Mouse (Mus musculus): Measurements from ENCODE around the gene Sppl2a. TPM values are rescaled to one million over a fixed set of nuclear protein-coding genes. Genes with fewer than 3 reads are reported as not detected.
A peak's percentile ranks its signal among the peaks of the same experiment; 100 is the strongest.
"Not testable (repeated sequence)": the region's sequence is repeated elsewhere in the genome, so short reads cannot be mapped to it uniquely, and the experiment has no call there.

Sppl2a gene
- 10 to 100 TPM; 47.5 to 59.2 (median 53.3) TPM for total RNA-seq (2022)

DNA sequence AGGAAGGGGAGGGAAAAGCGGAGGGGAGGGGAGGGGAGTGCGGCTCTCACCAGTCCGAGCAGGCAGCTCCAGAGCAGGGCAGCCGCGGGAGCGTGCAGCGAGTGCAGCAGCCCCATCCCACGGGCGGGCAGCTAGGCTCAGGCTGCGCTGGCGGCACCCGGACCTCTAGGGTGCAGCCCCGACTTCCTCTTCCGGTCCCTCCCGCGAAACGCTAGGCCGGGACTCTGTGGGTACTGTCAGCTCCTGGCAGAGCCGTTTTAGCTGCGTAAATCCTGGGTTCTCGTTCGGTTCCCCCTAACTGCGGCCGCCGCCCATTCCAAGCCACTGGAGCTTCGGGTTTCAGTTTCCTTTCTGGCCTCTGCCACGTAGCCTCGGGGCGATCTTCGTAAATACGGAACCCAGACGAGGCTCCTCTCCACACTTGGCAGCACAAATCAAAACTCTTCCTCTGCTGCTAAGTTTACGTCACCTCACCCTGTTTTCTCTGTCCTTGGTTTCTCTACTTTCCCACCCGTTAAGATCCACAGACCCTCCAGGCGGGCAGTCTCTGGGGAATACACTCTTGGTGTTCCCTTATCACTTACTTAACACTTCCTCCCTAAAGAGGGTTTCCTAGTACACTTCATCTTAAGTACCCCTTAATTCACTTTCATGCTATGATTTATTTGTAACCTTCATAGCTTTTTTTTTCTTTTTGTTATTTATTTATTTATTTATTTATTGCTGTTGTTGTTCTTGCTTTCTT lies at the start of gene Sppl2a:
Sppl2a (minus strand) TSS at position 339 of the 745 bp plus-strand sequence.
- DNase-seq (ENCODE audit: low spot score) = peak; percentile 90

DNA sequence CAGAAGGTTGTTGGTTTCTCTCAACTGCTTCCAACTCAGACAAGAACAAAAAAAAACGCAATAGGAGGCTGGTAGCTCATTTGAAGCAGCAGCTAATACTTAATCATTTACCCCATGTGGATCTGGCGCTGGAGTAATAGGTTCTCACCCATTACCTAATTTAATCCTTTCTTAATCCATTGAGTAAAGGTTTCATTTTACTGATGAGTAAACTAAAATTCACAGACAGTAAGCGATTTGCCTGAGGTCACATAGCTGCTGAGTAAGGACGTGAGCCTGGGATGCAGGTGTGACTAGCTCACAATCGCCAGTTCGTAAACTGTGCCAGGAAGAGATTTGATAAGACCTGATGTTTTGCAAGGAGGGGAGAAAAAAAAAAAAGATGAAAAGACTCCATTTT lies 44.4 kb upstream of the Sppl2a start:
- DNase-seq (ENCODE audit: low spot score) = no peak

DNA sequence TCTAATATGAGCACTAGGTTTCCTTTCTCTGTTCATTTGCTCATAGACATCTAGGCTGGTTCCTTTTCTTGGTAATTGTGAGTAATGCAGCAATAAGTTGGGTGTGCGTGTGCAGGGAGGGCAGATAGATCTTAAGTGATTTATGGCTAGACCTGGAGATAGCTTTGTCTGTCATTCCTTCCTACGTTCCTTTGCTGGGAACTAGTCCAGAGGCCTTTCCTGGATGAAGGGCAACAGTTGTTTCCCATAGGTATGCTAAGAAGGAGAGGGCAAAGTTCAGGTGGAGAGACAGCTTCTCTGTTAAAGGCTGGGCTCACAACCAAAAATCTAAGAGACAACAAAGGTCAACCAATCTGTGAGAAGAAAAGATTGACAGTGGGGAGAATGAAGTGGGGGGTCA lies 28.7 kb upstream of the Sppl2a start:
- no peak for DNase-seq (ENCODE audit: low spot score)

DNA sequence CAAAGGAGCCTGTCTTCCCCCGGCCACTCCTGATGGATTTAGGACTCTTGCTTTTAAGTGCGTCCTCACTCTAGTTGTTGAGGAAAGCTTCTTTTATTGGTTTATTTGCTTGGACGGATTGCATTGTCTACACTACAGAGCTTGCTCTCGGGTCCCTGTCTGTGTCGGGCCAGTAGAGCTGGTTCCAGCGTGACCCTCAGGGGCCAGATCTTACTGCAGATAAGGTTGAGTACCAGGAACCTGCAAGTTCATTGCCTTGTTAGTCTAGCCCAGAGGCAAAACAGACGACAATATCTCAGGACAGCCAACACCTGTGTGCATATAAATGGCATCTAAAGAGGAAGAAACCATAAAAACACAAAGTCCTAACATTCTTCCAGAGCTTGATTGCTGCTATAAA lies 22.6 kb upstream of the Sppl2a start:
- no peak for DNase-seq (ENCODE audit: low spot score)

DNA sequence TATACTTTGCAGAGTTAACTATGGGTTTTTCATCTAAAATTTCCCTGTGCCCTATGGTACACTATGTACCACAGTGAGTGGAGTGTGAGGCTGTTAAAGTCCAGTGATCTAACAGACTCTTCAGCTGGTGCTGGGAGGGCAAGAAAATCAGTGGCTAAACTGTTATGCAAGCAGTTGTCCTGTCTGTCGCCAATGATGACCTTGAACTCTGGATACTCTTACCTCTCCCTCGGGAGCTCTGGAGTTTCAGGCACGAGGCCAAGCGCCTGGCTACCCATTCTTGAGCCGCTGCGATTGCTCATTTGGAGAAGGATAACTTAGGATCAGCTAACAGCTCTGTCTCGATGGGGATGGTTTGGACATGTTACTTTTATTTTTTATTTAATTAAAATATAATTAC lies 18.1 kb upstream of the Sppl2a start:
- DNase-seq (ENCODE audit: low spot score) = peak; percentile 48

DNA sequence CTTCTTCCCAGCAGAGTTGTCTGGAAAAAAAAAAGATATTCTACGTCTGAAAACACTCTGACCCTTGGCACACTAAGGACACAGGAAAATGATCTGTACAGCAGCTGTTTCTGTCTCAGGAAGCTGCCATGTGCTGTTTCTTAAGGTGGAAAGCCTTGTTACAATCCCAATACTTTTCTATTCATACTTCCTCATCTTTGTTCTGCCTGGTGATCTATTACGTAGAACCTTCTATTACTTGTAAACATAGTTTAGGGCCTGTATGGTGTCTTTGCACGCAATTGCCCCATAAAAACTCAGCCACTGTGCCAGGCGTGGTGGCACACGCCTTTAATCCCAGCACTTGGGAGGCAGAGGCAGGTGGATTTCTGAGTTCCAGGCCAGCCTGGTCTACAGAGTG lies 17.4 kb upstream of the Sppl2a start:
- DNase-seq (ENCODE audit: low spot score) = peak; percentile 15

DNA sequence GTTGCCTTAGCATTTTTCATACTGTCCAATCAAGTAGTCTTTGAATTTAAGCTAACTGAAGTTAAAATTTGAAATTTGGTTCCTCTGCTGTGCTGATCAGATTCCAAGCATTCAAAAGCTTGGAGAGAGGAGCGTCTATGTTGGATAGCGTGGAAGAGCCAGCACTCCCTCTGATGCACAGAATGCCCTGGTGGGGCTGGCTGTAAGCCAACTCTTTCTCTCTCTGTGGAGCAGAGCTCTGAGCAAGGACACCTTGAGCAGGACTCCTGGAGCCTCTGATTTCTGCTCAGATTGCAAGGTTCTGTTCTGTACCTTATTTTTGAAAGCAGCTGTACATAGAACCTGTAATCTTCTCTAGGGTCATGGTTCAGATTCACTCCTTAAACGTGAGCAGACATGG lies 16.8 kb upstream of the Sppl2a start:
- peak; percentile 17 for DNase-seq (ENCODE audit: low spot score)

DNA sequence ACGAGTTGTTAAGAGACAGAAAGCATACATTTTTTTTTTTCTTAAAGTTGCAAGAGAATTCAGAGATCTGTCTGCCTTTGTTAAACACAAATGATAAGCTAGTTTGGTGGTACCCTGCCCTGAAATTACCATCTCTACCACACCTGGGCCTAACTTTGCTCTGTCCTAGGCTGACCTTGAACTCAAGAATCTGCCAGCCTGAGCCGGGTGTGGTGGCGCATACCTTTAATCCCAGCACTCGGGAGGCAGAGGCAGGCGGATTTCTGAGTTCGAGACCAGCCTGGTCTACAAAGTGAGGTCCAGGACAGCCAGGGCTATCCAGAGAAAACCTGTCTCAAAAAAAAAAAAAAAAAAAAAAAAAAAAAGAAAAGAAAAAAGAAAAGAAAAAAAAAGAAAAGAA lies 16.3 kb upstream of the Sppl2a start:
- not testable (repeated sequence) for DNase-seq (ENCODE audit: low spot score)

DNA sequence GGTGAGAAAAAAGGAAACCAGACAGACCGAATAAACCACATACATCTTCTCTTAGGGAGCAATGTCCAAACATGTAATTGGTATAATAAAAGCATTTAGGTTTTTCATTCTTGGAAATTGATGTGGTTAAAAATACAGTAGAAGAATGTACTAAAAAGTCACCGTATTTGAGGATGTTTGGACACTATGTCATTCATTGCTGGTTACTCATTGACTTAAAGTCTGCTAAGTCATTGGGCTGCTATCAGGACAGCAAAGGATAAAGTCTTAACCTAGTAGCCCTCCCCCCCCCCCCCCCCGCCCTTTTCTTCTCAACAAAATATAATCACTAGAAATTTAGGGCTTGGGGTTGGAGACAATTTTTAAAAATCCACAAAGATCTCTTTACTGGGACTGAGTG lies 15.2 kb upstream of the Sppl2a start:
- no peak for DNase-seq (ENCODE audit: low spot score)

DNA sequence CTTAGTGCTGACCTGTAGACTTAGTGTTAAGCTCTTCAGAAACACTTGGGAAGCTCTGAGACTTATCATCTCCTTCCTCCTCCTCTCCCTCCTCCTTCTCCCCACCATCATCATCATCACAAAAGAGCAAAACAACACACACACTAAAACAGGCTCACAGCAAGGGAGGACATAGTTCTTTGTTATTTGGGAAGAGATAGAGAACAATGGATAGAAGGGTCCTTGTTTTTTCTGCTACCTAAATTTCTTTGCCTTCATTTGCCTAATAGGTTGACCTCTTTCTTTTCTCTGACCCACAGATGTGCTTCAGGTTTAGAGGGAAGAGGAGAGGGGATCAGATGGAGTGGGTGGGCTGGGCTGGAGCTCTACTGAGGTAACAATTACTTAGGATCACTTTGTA lies 14.6 kb upstream of the Sppl2a start:
- no peak for DNase-seq (ENCODE audit: low spot score)

DNA sequence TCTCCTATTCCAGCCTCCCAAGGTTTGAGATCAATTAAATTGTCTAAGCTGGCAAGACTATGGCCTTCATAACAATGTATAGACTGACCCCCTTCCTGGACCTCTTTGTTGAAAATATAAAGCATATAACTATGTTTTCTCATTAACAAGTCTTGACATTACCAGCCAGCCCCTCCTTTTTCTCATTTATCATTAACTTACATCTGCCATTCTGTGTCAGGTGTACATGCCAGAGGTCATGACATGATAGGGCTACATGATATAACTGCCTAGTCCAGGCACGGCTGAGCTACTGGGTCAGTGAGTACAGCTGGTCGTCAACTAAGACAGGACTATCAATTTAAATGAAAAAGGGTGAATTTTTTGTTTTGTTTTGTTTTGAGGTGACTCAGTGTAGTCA lies 10.2 kb upstream of the Sppl2a start:
- no peak for DNase-seq (ENCODE audit: low spot score)

DNA sequence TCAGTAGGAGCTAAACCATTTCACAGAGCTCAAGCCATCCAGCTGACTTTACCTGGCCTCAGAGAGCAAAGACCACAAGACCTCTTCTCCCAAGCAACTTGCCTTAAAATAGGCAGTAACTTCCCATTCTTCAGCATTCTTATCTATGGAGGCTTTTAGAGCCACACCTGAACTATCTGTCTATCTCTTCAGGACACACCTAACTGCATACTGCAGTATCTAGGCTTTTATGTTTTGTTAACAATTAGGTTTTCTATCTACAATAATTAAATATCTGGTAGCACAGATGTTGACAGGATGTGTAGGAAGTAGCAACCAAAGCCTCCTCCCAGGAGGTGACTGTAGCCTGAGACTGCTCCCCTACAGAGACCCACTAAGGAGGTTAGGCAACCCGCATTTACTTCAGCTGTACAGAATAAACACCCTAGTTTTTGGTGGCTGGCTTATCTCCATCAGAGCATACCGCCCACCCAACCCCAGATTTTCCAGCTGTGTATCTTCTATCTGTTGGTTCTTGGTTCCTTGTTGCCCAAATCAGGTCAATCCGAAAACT lies 7.4 kb upstream of the Sppl2a start:
- no peak for DNase-seq (ENCODE audit: low spot score)

DNA sequence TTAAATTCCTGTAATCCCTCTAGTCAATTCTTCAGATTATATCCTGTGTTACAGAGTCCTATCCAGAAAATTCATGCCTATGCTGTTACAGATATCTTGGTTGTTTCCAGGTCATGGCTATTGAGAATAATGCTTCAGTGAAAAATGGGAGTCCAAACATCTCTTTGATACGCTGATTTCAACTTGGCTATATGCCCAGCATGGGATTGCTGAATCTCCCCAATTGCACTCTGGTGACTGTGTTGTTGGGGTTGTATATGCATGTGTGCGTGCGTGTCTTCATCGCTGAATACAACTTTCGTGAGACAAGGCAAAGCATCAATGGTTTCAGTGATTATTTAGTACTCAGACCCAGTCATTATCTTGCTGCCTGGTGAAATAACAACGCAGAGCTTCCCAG lies 5.0 kb upstream of the Sppl2a start:
- DNase-seq (ENCODE audit: low spot score) = no peak

DNA sequence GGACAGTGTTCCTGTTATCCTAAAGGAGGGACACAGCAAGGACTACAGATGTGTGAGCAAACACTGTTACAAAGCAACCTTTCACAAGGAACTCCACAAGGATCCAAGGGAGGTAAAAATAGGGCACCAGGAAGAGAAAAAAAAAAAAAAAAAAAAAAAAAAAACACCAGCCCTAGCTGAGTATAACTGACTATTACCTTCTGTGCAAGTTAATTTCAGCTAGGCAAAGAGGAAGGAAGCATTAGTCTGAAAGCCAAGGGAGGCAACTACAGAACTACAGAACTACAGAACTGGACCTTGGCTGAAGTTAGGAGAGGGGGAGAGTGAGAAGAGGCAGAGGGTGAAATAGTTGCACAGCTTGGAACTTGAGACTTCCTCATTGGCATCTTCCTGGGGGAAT lies 886 bp upstream of the Sppl2a start:
- DNase-seq (ENCODE audit: low spot score) = peak; percentile 28

DNA sequence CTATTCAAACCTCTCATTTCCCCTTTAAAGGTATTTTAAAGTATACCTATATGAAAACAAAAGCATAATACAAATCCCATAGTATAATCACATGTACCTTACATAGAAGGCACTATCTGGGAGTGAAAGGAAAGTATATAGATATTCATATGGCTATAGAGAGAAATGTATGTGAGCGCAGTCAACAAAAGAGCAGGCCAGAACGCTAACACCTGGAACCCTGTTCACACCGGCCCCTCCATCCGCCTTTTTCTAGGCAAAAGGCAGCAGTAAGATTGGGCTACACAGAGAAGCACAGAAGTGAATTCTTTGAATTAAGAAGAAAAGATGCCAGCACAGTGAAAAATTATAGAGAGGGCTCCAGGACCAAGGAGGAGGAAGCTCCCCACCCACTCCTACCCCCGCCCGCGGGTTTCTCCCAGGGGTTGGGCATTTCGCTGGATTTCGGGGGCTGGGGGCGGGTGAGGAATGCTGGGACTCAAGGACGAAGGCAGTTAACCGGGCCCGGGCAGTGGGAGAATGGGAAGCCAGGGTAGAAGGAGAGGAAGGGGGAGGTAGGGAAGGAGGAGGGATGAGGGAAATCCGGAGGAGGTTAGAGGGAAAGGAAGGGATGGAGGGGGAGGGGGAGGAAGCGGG lies 656 bp downstream of the Sppl2a start:
- no peak for DNase-seq (ENCODE audit: low spot score)

DNA sequence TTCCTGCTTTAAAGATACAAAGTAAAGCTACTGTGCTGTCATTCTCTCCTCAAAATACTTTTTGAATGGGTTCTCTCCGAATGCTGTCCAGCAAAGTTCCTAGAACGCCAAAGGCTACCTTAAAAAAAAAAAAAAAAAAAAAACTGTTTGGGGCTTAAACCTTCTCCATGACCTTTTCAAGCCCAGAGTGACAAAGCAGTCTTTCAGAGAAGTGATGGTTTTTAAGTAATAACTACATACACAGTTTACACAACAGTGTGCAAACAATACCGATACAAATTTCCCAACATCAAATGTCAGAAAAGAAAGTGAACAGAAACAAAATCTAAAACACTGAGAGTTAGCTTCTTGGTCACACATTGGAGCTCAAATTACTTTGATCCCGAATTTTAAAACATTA lies 1.3 kb downstream of the Sppl2a start:
- no peak for DNase-seq (ENCODE audit: low spot score)

DNA sequence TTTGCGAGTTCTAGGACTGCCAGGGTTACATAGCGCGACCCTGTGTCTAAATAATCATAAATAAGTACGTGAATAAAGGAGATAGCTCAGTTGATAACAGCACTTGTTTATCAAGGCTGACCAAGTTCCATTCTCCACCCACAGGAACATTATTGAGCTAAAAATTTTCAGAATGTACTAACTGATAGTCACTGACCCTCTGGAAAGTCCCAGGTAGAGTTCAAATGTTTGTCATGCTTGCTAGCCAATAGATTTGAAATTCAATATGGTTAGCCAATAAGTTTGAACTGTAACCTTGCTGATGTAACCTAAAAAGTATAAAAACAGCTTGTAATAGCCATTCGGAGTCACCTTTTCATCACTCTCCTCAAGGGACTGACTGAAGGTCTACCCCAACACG lies 4.4 kb downstream of the Sppl2a start:
- no peak for DNase-seq (ENCODE audit: low spot score)

DNA sequence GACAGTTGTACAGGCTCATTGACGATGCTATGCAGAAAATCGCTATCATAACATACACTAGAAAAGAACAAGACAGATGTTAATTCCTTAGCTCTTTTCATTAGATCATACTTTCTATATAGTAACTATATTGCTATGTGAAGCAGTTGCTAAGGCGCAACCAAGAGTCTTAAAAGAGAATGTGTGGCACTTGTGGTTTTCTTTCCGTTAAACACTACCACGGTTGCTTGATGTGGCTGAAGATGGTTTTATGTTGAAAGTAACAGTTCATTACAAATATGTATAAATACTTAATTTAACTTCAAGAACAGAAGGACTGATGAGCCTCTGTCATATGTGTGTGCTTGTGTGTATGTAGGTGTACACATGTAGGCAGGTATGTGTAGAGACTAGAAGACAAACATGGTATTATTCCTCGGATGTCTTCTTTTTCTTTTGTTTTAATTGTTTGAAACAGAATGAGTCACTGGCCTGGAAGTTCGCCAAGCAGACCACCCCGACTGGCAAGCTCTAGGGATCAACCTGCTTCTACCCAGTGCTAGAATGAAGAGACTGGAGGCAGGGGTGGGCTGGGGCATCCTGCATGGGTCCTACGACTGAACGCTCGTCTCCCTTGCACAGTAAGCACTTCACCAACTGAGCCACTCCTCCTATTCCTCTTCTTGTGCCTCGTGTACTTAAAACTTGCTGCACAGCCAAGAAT lies 12.5 kb downstream of the Sppl2a start:
- no peak for DNase-seq (ENCODE audit: low spot score)

DNA sequence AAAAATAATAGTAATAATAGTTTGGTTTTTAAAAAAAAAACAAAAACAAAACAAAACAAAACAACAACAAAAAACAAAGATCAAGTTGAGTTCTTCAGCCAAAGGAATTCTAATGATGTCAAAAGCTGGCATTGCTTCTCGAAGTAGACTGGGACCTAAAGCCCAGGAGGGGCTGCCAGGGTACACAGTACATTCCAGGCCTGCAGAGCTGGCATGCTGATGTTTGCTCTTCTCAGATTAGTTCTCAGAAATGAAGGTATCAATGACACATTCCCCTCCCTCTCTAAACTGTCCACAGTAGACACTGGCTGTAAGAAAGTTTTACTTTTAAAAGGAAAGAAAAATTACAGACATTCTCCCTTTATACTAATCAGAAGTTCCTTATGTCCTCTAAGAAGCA lies 16.8 kb downstream of the Sppl2a start:
- DNase-seq (ENCODE audit: low spot score) = no peak

DNA sequence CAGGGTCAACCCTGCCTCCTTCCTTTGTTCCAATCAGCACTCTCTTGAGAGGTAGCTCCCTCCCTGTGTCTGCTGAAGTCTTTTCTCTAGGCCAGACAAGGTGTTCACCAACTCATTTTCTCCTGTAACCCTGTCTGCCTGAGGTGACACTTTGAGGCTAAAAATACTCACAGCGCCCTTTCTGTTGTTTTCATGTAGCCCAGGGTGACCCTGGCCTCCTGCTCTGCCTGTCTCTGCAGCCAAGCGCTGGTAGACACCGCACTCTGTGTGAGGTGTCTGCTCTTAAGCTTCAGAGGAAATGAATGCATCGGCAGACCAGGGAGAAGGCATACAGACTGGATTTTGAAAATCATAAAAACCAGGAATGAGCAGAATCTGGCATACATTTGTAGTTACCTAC lies 18.9 kb downstream of the Sppl2a start:
- DNase-seq (ENCODE audit: low spot score) = peak; percentile 9

DNA sequence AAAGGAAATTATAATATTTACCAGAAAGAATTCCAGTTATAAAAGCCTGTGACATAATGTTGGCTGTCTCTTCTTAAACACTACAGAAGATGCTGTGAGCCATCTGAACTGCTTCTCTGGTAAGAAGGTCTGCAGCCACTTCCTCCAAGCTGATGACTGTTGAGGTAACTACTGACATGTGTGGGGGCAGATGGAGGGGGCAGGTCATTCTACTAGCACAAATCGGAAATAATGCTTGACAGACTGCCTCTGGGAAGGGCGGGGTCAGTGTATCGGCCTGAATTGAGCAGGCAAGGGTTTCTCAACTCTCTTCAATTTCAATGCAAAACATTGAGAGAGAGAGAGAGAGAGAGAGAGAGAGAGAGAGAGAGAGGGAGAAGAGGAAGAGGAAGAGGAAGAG lies 28.9 kb downstream of the Sppl2a start:
- DNase-seq (ENCODE audit: low spot score) = no peak

DNA sequence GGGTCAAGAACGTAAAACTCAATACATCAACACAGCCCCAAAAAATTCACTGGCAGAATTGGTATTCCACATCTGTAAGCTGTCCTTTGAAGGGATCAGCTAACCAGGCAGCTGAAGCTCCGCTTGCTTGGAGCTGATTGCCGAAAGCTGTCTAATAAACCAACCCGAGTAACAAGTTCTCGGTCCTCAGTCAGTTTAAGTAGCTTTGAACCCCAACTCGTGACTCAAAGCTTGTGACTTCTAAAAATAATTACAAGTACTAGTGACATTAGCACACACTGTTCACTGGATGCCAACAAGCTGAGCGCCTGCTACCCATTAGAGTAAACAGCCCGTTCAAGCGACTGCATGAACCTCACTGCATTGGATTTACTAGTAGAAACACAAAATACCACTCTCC lies 35.5 kb downstream of the Sppl2a start:
- DNase-seq (ENCODE audit: low spot score) = peak; percentile 57

DNA sequence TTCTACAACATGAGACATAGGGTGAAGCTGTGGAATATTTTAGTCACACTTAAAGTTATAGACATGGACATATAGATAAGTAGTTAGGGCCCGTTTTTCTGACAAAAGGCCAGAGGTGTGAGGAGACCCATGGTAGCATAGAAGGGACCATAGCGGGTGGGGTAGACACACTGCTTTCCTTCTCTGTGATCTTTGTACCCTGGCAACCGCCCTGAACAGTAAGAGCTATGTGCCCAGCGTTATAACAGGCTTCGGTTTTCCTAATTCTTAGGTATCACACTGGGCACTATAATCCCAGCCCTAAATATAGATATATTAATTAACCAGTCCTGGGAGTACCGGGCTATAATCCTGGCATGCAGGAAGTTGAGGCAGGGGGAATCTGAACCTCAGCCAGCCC lies 36.1 kb downstream of the Sppl2a start:
- no peak for DNase-seq (ENCODE audit: low spot score)
